In the genomic region with DNA sequence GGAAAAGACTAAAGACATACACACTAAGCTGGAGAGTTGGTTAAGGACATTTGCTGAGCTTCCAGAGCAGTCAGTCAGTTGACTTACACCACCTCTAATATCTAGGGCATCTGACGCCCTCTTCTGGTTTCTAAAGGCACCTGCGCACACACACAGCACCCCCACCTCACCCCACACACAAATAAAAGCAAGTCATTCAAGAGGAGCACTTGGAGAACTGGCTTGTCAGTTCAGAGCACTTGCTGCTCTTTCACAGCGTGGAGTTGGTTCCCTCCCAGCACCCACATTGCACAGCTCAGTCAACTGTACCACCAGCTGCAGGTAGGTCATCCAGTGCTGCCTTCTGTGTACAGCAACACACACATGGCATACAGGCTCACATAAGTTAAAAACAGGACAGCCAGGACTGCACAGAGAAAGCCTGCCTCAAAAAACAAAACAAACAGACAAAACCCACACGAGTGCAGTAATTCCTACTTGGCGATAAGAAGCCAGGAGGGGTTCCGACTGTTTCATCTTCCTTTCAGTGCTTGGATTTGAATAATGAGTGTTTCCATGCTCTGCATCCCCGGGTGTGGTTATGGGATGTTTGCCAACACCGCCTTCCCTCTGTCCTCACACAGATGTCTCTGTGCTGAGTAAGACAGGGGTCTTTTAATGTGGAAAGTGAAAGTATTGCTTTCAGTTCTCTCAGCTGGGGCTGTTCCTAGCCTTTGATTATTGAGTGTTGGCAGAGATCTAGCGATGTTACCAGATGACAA, we compare ENCODE assay signal across 8 mouse cellular contexts. TPM values are rescaled to one million over a fixed set of nuclear protein-coding genes. Genes with fewer than 3 reads are reported as not detected.
DNase-seq lines count a peak whose midpoint lies in the region; ATAC-seq lines count a peak whose summit lies in the region.

No protein-coding gene starts in this region.

- ATAC-seq in liver, embryonic 15.5 days (ENCODE audit: insufficient read depth): no peak
- ATAC-seq in neutrophil, adult 5-6 weeks (ENCODE audit: extremely low read depth, insufficient number of reproducible peaks, low FRiP score, poor library complexity, severe bottlenecking): peak; percentile 67

- WGBS in liver, embryonic 15.5 days (ENCODE audit: insufficient replicate concordance): 54% methylated on average over 9 of the region's 9 CpGs

- no peak overlapping the region for H3K4me2 ChIP-seq in liver, embryonic 15.5 days

- H3K27ac ChIP-seq in liver, embryonic 15.5 days (replicated peaks): 0 out of 2 replicates have a peak overlapping the region, but pooled peaks have one; percentile 24

- peaks cover 80% of the 10 kb centered on the region for H3K4me1 ChIP-seq in liver, embryonic 15.5 days (replicated peaks)

- H3K36me3 ChIP-seq in liver, embryonic 15.5 days (replicated peaks): no peaks in the 10 kb centered on the region

- H3K4me3 ChIP-seq in liver, embryonic 15.5 days (replicated peaks): no peak overlapping the region

- H3K27me3 ChIP-seq in liver, embryonic 15.5 days: no peaks in the 10 kb centered on the region

- no peak overlapping the region for H3K9ac ChIP-seq in liver, embryonic 15.5 days

- H3K9me3 ChIP-seq in liver, embryonic 15.5 days (replicated peaks): no peaks in the 10 kb centered on the region

- peak; percentile 40 for DNase-seq in right cerebral cortex, adult 18-20 months
- no peak for DNase-seq in right cerebral cortex, postnatal 36 days (ENCODE audit: low spot score in 2 of 2)
- peak; percentile 36 for DNase-seq in c-Kit-positive CD71-positive TER-119-negative erythroid progenitor cells, embryonic 14.5 days (ENCODE audit: low read depth)
- peak; percentile 41 to 50 for DNase-seq in gastrocnemius, adult 8-10 months (ENCODE audit: low spot score in 2 of 2)
- peak; percentile 41 for DNase-seq in kidney, adult 18-20 months
- no peak for DNase-seq in testis, postnatal 14 days (ENCODE audit: low spot score)

RNA-seq across cellular contexts. Expression of gene Rapgef1, which starts 50.9 kb away (rescaled TPM):
- total RNA-seq in gastrocnemius, adult 8-10 months (2022): 100 to 1,000 TPM; 152 to 187 (median 158) TPM
- 5.5 and 7.3 TPM in 2 replicates for polyA plus RNA-seq in liver, embryonic 15.5 days (2015; fragmentation: Nextera tagmentation; extraction: Ambion mirVana)
- total RNA-seq in neutrophil, adult 5-6 weeks (2017): 74.8 and 93.5 TPM in 2 replicates

Comparison
In these comparisons a context has a peak if more than half of its experiments do, and no peak if none do; other contexts are left out.
1. DNase-seq: peak in right cerebral cortex, adult 18-20 months (single experiment), c-Kit-positive CD71-positive TER-119-negative erythroid progenitor cells, embryonic 14.5 days (single experiment), gastrocnemius, adult 8-10 months (2 of 2) and kidney, adult 18-20 months (single experiment); none in right cerebral cortex, postnatal 36 days (0 of 2) and testis, postnatal 14 days (single experiment).